ENCODE assay signal across 21 mouse cellular contexts in the genomic region with DNA sequence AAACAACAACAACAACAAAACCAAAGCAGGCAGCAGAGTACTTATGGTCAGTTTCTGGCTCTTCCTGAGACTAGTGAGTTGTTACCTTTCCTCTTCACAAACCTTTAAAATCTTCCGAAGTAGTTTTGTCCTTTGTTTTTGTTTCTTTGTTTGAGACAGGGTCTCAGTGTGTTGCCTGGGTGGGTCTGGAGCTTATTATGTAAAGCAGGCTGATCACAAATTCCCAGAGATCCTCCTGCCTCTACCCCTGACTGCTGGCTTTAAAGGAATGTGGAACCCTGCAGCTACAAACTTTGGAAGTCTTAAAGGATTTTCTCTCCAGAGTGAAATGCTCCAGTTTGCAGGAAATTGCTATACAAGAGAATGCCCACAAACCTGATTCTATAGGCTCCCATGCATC.
"Had no signal": no experiment of that assay in that cellular context is flagged by ENCODE, and none has a peak within 500 bp of the region (broad histone marks: within the 10 kb centered on the region; RNA-seq: fewer than 3 reads in every experiment).

No protein-coding gene starts in this region.

- H3K4me3 ChIP-seq: heart, embryonic 10.5 days; heart, embryonic 12.5 days; hindbrain, embryonic 13.5 days; hindbrain, embryonic 15.5 days; layer of hippocampus, adult 2 months; limb, embryonic 13.5 days; limb, embryonic 15.5 days; liver, embryonic 12.5 days had no signal

- DNase-seq: gastrocnemius, postnatal 14 days; gastrocnemius, postnatal 36 days; heart, adult 18-20 months; heart, postnatal 10 days; heart, postnatal 36 days; kidney, adult 18-20 months; kidney, adult 8-10 months; kidney, postnatal 10 days; kidney, postnatal 25 days; kidney, postnatal 4 days; left cerebral cortex, postnatal 4 days had no signal

- H3K27me3 ChIP-seq: heart, embryonic 12.5 days; hindbrain, embryonic 13.5 days; hindbrain, embryonic 15.5 days; limb, embryonic 13.5 days; limb, embryonic 15.5 days; liver, embryonic 12.5 days had no signal

- H3K27ac ChIP-seq: heart, embryonic 10.5 days; hindbrain, embryonic 13.5 days; hindbrain, embryonic 15.5 days; hindbrain, postnatal 0 days; layer of hippocampus, adult 2 months; limb, embryonic 13.5 days; limb, embryonic 15.5 days; liver, embryonic 12.5 days; liver, embryonic 14.5 days had no signal

- H3K9ac ChIP-seq: heart, embryonic 12.5 days; hindbrain, embryonic 13.5 days; hindbrain, embryonic 15.5 days; limb, embryonic 13.5 days; limb, embryonic 15.5 days; liver, embryonic 12.5 days; liver, embryonic 14.5 days had no signal

- H3K4me1 ChIP-seq: hindbrain, embryonic 13.5 days; hindbrain, embryonic 15.5 days; liver, embryonic 12.5 days had no signal

- H3K9me3 ChIP-seq: heart, embryonic 10.5 days; heart, embryonic 12.5 days; hindbrain, embryonic 13.5 days; hindbrain, embryonic 15.5 days; limb, embryonic 13.5 days; limb, embryonic 15.5 days; liver, embryonic 12.5 days had no signal

- H3K36me3 ChIP-seq: heart, embryonic 10.5 days; heart, embryonic 12.5 days; hindbrain, embryonic 13.5 days; hindbrain, embryonic 15.5 days; limb, embryonic 13.5 days; limb, embryonic 15.5 days; liver, embryonic 12.5 days had no signal
